Mouse (Mus musculus) adrenal gland, postnatal 14 days (tissue): ENCODE measurements around the gene Sh3bp5l. TPM values are rescaled to one million over a fixed set of nuclear protein-coding genes. Genes with fewer than 3 reads are reported as not detected.
"Not testable (repeated sequence)": the region's sequence is repeated elsewhere in the genome, so short reads cannot be mapped to it uniquely, and the experiment has no call there.

Experiments used
- DNase-seq: peaks from one replicate; pipeline ENCODE4 v3.0.0; 2021; ENCODE audit warnings: mixed read lengths
- long read RNA-seq, 2 experiments: library from polyadenylated mRNA; stranded (forward); transcript quantifications; one replicate each; pipeline ENCODE4 v2.0.0; 2021
- total RNA-seq: library from RNA; stranded (reverse); gene quantifications from 2 replicates; pipeline ENCODE4 v1.2.3, GENCODE M21; 2021

The Sh3bp5l gene
- 38.5 and 47.5 TPM in 2 replicates for total RNA-seq
- long read RNA-seq, experiment 1, transcript Sh3bp5l-202 (7 exons, 3,016 nt): minor isoform, 25 of 122 reads
- long read RNA-seq, experiment 1, transcript Sh3bp5l-201 (7 exons, 2,977 nt): major isoform, 73 of 122 reads
- long read RNA-seq, experiment 1, partial matches to known transcripts: 15 of 122 reads
- long read RNA-seq, experiment 1, other reads (novel, unspliced or antisense): 9 of 122 reads
- long read RNA-seq, experiment 2, transcript Sh3bp5l-201 (7 exons, 2,977 nt): major isoform, 38 of 69 reads
- long read RNA-seq, experiment 2, transcript Sh3bp5l-202 (7 exons, 3,016 nt): minor isoform, 11 of 69 reads
- long read RNA-seq, experiment 2, partial matches to known transcripts: 8 of 69 reads
- long read RNA-seq, experiment 2, other reads (novel, unspliced or antisense): 12 of 69 reads

GRCm38 (mm10) chr11:58330276-58331148 is at the start of gene Sh3bp5l, which contains the start of gene Zfp672:
Sh3bp5l (plus strand) TSS chr11:58330724.
Zfp672 (minus strand) TSS chr11:58330339.
- DNase-seq: peak; percentile 92

DNA sequence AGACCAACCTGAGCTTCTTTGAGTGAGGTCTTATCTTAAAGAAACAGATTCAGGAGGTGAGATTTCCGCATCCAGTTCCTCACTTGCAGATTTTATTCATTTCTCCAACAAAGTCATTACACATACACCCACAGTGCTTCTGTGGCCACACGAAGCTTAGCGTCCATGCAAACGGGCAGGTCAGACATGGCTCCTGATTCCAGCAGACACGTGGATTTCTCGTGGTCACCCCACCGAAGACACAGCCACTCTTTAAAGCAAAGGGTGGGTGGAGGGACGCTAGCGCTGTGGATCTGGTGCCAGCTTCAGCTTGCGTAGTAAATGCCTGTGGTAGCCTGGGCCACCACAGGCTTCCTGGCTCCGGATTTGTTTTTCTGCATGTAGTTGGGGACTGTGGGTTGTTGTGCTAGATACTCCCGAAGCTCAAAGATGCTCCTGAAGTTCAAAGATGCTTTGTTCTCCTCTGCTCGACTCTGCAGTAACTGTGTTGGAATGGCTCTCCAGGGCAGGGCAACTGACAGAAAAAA is 48.5 kb upstream of the Sh3bp5l start:
- DNase-seq: no peak

- no peak for DNase-seq
These were observed 48.0 kb upstream of the Sh3bp5l start for GRCm38 (mm10) chr11:58282518-58282917.

DNA sequence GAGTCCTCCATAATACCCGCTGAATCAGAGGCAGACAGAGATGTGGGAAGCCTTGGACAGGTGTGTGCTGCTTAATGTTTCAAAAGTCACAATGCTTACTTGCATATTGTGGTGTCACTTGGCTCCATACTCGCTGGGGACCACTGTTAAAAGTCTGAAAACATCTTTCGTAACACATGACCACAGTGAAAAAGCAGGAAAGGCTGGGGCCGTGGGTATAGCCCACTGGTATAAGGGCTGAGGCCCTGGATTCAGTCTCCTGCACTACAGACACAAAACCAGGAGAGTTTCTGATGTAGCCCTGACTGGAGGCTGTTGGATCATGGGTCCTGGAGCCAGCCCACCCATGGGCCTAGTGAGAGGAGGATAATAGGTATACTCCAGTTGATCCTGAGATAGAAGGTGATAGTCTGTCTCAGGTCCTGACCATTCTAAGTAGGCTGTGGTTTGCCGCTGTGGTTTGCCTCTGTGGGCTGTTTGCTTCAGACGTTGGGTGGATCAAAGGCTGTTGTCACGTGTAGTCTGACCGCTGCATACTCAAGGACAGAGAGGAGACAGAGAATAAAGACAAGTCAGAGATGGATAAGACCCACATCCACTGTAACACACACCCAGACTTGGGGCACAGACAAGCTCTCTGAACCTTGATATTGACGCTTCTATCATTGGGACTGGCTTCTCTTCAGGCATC is 40.4 kb upstream of the Sh3bp5l start:
- peak; percentile 33 for DNase-seq

- DNase-seq: no peak
These were observed 39.7 kb upstream of the Sh3bp5l start for GRCm38 (mm10) chr11:58290812-58291211.

GRCm38 (mm10) chr11:58292791-58293190 is 37.7 kb upstream of the Sh3bp5l start:
- DNase-seq: no peak

- DNase-seq: no peak
These were observed 33.1 kb upstream of the Sh3bp5l start for GRCm38 (mm10) chr11:58297396-58297795.

DNA sequence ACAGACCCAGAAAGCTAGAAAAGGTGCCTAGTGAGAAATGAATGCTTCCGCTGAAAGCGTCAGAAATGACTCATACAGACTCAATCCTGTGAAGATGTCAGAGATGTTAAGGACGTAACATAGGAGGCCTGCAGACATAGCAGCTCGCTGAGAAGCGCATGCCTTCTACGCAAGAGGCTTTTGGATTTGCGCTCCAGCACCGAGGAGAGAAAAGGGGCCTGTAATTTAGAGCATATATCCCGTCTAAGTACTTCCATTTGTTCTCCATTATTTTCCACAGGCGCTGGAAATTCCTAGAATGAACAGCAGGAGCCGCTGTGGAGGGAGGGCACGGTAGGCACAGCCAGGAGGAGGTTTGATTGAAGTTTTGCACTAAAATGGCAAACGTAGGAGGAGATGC is 29.5 kb upstream of the Sh3bp5l start:
- peak; percentile 89 for DNase-seq

GRCm38 (mm10) chr11:58301837-58302754 is 28.4 kb upstream of the Sh3bp5l start:
- peak; percentile 95 for DNase-seq

- no peak for DNase-seq
These were observed 27.6 kb upstream of the Sh3bp5l start for GRCm38 (mm10) chr11:58302774-58303445.

DNA sequence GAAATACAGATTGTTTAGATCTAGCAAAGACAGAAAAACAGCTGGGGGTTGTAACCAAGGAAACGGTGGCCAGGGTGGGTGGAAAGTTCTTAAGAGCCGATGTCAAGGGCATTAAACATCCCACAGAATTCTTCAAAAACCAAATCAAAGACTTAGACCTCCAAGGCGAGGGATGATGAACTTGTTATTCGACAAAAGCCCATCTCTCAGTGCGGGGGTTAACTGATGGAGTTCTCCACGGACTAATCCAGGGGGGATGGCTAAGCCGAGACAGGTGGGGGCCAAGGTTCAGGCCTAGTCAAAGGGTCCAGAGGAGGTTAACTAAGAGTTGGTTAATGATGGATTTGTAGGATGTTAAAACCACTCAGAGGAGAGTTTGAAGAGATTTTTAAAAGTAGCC is 26.9 kb upstream of the Sh3bp5l start:
- no peak for DNase-seq

GRCm38 (mm10) chr11:58305299-58305698 is 25.2 kb upstream of the Sh3bp5l start:
- not testable (repeated sequence) for DNase-seq

GRCm38 (mm10) chr11:58306860-58307308 is 23.6 kb upstream of the Sh3bp5l start, which contains the start of gene Zfp692:
Zfp692 (plus strand) TSS chr11:58307069.
- peak; percentile 98 for DNase-seq

DNA sequence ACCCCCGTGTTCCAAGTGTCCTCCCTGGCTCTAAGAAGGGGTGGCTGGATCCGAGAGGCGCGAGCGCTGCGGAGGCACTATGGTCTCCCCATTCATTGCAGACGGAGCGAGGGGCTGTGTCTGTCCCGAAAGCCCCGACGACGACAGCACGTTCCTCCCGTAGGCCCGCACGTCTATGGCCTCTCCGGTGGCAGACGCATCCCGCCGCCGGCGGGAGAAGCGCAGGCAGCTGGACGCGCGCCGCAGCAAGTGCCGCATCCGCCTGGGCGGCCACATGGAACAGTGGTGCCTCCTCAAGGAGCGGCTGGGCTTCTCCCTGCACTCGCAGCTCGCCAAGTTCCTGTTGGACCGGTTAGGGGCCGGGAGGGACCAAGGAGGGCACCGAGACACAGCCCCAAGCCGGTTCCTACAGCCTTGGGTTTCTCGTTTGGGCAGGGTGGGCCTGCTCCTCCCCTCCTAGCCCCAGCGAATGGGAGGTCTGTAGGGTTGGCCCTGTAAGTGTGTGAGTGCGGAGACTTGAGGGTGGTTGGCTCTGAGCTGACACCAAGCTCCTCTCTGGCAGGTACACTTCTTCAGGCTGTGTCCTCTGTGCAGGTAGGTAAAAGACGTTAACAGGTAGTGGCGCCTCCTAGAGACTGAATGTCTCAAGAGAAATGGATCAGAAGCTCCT is 23.0 kb upstream of the Sh3bp5l start:
- DNase-seq: peak; percentile 62

GRCm38 (mm10) chr11:58308661-58309060 is 21.9 kb upstream of the Sh3bp5l start:
- no peak for DNase-seq

GRCm38 (mm10) chr11:58314069-58314468 is 16.5 kb upstream of the Sh3bp5l start:
- DNase-seq: peak; percentile 23

DNA sequence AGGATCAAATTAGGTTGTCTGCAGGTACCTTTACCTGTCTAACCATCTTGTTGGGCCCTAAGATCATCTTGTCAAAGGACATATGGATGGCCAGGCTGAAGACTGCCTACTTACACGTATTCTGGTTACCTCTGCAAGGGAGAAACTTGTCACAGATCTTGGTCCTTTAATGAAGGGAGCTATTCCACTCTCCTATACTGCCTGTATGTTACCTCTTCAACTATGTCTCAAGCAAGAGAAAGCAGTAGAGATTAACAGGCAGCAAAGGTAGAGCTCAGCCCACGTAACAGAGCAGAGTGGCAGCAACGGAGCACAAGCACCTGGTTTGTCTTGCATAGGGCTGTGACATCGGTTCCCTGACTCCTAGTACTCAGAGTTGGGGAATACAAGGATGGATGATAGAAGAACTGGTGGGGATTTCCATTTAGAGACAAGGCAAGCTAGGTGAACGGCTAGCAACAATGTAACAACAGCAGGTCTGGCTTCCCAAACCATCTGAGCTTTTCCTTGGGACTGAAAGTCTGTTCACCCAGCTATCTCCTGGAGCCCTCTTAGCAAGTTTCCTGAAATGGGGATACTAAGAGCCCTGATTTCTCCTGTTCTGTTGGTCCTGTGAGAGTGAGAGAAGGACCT is 14.9 kb upstream of the Sh3bp5l start:
- no peak for DNase-seq

- DNase-seq: no peak
These were observed 14.2 kb upstream of the Sh3bp5l start for GRCm38 (mm10) chr11:58316344-58316743.

GRCm38 (mm10) chr11:58316768-58317390 is 13.6 kb upstream of the Sh3bp5l start:
- DNase-seq: no peak
